Mouse (Mus musculus): ENCODE data around the gene Auh. TPM values are rescaled to one million over a fixed set of nuclear protein-coding genes. Genes with fewer than 3 reads are reported as not detected.

Gene Auh
- total RNA-seq, 2 experiments from 2014 or later, result 130 to 159 TPM

GRCm38 (mm10) chr13:52834591-52834990 is 94.9 kb downstream of the Auh start:
- DNase-seq, result no peak

DNA sequence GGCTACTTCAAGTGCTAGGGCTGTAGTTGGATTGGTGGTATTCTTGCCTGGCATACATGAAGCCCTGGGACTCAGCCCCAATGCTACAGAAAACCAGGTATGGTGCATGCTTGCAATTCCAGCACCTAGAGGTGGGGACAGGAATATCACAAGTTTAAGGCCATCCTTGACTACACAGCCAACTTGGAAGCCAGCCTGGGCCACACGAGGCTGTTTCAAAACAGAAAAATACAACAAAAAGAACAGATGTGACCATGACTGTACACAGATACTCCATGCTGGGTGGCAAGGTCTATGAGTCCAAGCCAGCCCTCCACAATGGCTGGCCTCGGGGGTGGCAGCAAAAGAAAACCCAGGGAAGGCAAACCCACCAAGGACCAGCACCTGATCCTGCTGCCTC is 95.7 kb downstream of the Auh start:
- peak in 1 of 2 experiments; percentile 56 for DNase-seq

- DNase-seq, result peak; percentile 50 to 54
These were observed 96.3 kb downstream of the Auh start for GRCm38 (mm10) chr13:52833220-52833619.

DNA sequence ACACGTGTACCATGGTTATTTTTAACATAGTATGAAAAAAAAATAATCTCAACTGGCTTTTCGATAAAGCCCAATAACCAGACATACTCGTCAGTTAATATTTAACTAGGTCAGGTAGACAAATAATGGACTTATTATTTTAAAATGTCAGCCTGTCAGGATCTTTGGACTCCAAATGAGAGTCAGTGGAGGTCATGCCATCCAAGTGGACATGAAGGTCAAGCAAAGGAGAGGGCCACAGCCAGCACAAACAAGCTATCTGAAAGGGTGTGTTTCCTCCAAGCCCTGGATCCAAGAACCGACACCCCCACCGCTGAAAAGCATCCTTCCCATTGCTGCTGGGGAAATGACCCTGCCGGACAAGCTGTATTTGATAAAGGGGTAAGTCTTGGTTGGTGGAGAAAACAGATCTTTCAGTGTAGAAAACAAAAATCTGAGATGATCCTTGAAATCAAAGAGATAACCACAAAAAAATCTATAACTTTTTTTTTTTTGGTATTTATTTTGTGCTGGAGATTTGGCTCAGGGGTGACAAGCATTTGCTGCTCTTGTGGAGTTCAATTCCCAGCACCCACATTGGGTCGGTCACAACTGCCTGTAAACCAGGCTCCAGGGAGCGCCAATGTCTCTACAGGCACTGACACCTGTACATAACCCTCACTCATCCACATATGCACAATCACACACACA is 96.9 kb downstream of the Auh start:
- DNase-seq, result no peak

GRCm38 (mm10) chr13:52831037-52831757 is 98.3 kb downstream of the Auh start:
- no peak for DNase-seq

GRCm38 (mm10) chr13:52828946-52829523 is 100.4 kb downstream of the Auh start:
- peak; percentile 79 to 80 for DNase-seq

DNA sequence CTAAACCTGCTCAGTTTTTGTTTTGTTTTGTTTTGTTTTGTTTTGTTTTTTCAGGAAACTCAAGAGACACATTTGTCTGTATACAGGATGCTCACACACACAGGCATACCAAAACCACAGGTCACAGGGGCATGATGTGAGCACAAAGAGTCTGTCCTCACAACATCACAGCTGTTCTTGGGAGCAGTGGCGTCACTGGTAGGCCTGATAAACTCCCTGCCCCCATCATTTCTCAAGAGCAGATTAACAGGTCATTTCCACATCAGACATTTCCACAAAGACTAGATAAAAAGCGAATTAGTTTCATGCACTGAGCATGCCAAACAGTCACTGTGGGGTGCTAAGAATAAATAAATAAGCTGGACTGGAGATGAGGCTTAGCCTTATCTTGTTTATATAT is 101.3 kb downstream of the Auh start:
- no peak for DNase-seq

DNA sequence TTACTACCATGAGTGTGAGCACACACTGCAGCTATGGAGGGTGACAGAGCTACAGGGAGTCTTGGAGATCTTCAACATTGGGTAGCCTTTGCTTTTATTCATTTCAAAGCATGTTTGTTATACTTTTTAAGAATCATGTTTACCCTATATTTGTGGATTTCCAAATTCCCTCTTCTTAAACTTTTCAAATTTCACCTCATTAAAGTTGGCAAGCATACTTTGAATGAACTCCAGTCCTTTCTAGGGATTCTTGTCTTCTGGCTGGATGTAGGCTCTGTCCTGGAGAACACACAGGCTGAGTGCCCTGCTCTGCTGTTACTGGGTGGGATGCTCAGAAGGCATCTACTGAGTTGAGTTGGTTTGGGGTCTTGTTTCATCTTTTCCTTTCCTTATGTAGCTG is 102.8 kb downstream of the Auh start:
- no peak for DNase-seq

DNA sequence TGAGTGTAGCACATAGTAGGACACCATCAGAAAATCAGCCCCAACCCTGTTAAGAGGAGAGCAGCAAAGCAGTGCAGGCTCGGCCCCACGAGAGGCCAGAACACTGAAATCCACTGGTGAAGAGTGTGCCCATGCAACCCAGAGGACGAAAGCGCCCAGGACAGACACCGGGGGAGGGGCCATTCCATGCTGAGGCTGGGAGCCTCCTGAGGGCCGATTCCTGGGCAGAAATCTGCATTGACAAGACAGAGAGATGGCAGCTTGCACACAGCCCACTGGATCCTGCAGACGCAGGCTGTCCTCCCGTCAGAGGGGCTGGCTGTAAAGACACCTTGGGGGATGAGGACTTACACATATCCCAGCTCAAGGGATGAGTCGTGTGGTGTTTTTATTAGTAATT is 104.7 kb downstream of the Auh start:
- peak; percentile 42 to 57 for DNase-seq

GRCm38 (mm10) chr13:52822165-52823149 is 107.0 kb downstream of the Auh start:
- DNase-seq, result peak; percentile 84 to 89

DNA sequence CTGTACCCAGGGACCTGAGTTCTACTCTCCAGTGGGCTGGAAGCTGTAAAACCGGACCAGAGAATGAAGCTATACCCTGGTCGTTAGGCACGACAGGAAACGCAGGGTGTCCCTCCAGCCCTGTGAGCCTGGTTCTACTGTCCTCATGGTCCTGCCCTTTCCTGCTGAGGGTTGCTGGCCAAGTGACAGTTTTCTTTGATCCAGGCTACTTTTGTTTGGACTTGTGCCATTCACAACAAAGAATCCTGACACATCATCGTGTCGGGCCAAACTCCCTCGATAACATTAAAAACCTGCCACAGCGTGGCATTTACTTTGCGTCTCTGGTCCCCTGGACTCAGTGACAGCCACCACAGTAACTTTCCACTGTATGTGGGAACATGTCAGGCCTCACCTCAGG is 107.9 kb downstream of the Auh start:
- DNase-seq, result peak; percentile 78 to 79

- DNase-seq, result no peak
These were observed 109.6 kb downstream of the Auh start for GRCm38 (mm10) chr13:52819901-52820300.

DNA sequence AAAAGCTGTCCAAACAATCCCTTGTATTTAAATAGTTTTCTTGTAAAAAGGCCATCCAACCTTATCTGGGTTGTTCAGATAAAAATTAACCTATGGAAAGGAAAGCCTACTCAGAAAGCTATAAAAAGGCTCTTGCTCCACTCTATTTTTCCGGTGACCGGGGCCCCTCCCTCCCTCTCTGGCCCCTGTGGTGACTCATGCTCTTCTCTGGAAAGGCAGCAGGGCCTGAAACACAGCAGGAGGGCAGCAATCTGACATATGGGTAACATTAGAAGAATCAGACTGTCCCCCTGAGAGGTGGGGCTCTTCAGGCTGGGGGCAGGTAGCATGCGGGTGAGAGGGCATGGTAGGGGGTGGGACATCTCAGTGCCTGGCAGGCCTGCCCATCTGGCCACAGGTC is 110.7 kb downstream of the Auh start:
- DNase-seq, result peak; percentile 83 to 87

GRCm38 (mm10) chr13:52817991-52818491 is 111.4 kb downstream of the Auh start:
- peak in 1 of 2 experiments; percentile 21 for DNase-seq

DNA sequence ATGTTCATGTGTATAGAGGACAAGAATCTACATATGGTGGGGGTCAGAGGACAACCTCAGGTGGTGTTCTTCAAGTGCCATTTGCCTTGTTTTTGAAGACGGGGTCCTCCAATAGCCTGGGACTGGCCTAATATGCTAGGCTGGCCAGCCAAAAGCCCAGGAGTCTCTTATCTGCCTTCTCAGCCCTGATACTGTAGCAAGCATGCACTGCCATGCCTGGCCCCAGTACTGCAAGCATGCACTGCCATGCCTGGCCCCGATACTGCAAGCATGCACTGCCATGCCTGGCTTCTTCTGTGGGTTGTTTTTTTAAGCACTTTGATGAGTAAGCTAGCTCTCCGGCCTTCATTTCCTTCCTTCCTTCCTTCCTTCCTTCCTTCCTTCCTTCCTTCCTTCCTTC is 115.7 kb downstream of the Auh start:
- no peak for DNase-seq

- DNase-seq, result peak in 1 of 2 experiments; percentile 30
These were observed 116.6 kb downstream of the Auh start for GRCm38 (mm10) chr13:52812549-52813515.

GRCm38 (mm10) chr13:52807722-52808121 is 121.8 kb downstream of the Auh start:
- DNase-seq, result no peak

GRCm38 (mm10) chr13:52806029-52806428 is 123.5 kb downstream of the Auh start:
- DNase-seq, result no peak

DNA sequence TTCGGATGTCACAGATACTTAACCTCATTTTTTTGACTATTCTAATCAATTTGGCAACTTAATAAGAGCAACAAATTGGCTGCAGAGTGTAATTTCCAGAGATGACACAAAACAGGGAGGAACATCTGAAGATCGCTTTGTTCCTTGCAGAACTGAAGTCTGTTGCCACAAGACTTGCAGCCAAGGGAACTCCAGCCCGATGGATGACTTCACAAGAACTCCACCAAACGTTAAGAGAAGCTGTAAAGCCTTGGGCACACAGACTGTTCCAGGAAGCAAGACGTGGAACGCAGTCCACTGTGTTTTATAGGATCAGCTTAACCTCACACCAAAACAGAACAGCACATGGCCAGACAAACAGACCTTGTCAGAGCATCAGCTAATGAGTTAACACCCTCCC is 123.9 kb downstream of the Auh start:
- DNase-seq, result no peak

DNA sequence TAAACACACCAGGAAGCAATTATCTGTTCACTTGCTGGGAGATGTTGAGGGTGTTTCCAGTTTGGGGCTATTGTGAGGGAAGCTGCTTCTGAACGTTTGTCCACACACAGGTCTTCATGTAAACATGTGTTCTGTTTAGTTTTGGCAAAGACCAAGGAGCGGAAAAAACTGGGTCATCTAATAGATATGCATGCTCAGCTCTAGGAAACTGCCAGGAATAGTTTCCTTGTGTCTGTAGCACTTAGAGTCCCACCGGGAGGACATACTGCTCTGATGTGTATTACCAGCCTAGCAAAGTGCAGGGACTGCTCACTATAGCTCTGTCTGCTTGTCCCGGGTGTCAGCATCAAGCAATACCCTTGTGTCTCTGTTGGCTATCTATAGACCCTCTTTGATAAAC is 127.0 kb downstream of the Auh start:
- DNase-seq, result no peak
